Mouse (Mus musculus): ENCODE data around the gene Timm17b. TPM values are rescaled to one million over a fixed set of nuclear protein-coding genes. Genes with fewer than 3 reads are reported as not detected.

The Timm17b gene
- polyA plus RNA-seq, 1 experiment from 2014 or later: 171 TPM

Other genes starting within 250 kb of the Timm17b start
- gene Prickle3, start 242.1 kb upstream of the Timm17b start, polyA plus RNA-seq (2014; fragmentation: Nextera tagmentation; extraction: Ambion mirVana): 0.89 and 1.4 TPM in 2 replicates
- gene Plp2, start 228.0 kb upstream of the Timm17b start, polyA plus RNA-seq (2014; fragmentation: Nextera tagmentation; extraction: Ambion mirVana): 11.2 and 22.4 TPM in 2 replicates
- gene Magix, start 218.1 kb upstream of the Timm17b start, polyA plus RNA-seq (2014; fragmentation: Nextera tagmentation; extraction: Ambion mirVana): 0.16 TPM in 2 replicates
- 39.3 and 53.8 TPM in 2 replicates for gene Gpkow, start 202.2 kb upstream of the Timm17b start, polyA plus RNA-seq (2014; fragmentation: Nextera tagmentation; extraction: Ambion mirVana)
- 23.9 and 29.5 TPM in 2 replicates for gene Wdr45, start 185.0 kb upstream of the Timm17b start, polyA plus RNA-seq (2014; fragmentation: Nextera tagmentation; extraction: Ambion mirVana)
- not detected in 2 replicates for gene Gm45208, start 177.1 kb upstream of the Timm17b start, polyA plus RNA-seq (2014; fragmentation: Nextera tagmentation; extraction: Ambion mirVana)
- 126 and 144 TPM in 2 replicates for gene Praf2, start 170.9 kb upstream of the Timm17b start, polyA plus RNA-seq (2014; fragmentation: Nextera tagmentation; extraction: Ambion mirVana)
- gene Ccdc120, start 148.5 kb upstream of the Timm17b start, polyA plus RNA-seq (2014; fragmentation: Nextera tagmentation; extraction: Ambion mirVana): 72.2 and 73.0 TPM in 2 replicates
- 21.7 and 21.8 TPM in 2 replicates for gene Tfe3, start 136.8 kb upstream of the Timm17b start, polyA plus RNA-seq (2014; fragmentation: Nextera tagmentation; extraction: Ambion mirVana)
- gene Gripap1, start 109.6 kb upstream of the Timm17b start, polyA plus RNA-seq (2014; fragmentation: Nextera tagmentation; extraction: Ambion mirVana): 56.0 and 56.6 TPM in 2 replicates
- 1.7 and 2.3 TPM in 2 replicates for gene Kcnd1, start 77.1 kb upstream of the Timm17b start, polyA plus RNA-seq (2014; fragmentation: Nextera tagmentation; extraction: Ambion mirVana)
- gene Otud5, start 58.0 kb upstream of the Timm17b start, polyA plus RNA-seq (2014; fragmentation: Nextera tagmentation; extraction: Ambion mirVana): 32.3 and 38.0 TPM in 2 replicates
- gene Pim2, start 21.1 kb upstream of the Timm17b start, polyA plus RNA-seq (2014; fragmentation: Nextera tagmentation; extraction: Ambion mirVana): 13.9 and 18.8 TPM in 2 replicates
- gene Slc35a2, start 15.3 kb upstream of the Timm17b start, polyA plus RNA-seq (2014; fragmentation: Nextera tagmentation; extraction: Ambion mirVana): 17.4 and 24.6 TPM in 2 replicates
- gene Pqbp1, start 88 bp upstream of the Timm17b start, polyA plus RNA-seq (2014; fragmentation: Nextera tagmentation; extraction: Ambion mirVana): 181 and 219 TPM in 2 replicates
- gene Gm10491, start 8.5 kb downstream of the Timm17b start, polyA plus RNA-seq (2014; fragmentation: Nextera tagmentation; extraction: Ambion mirVana): not detected in 2 replicates
- gene Gm10490, start 10.2 kb downstream of the Timm17b start, polyA plus RNA-seq (2014; fragmentation: Nextera tagmentation; extraction: Ambion mirVana): not detected in 2 replicates
- gene Pcsk1n, start 20.5 kb downstream of the Timm17b start, polyA plus RNA-seq (2014; fragmentation: Nextera tagmentation; extraction: Ambion mirVana): 197 and 199 TPM in 2 replicates
- not detected in 2 replicates for gene Eras, start 29.2 kb downstream of the Timm17b start, polyA plus RNA-seq (2014; fragmentation: Nextera tagmentation; extraction: Ambion mirVana)
- gene Hdac6, start 48.5 kb downstream of the Timm17b start, polyA plus RNA-seq (2014; fragmentation: Nextera tagmentation; extraction: Ambion mirVana): 59.7 and 70.2 TPM in 2 replicates
- 0.11 TPM in 1 of 2 replicates, not detected in the other for gene Gata1, start 78.7 kb downstream of the Timm17b start, polyA plus RNA-seq (2014; fragmentation: Nextera tagmentation; extraction: Ambion mirVana)
- gene Glod5, start 119.1 kb downstream of the Timm17b start, polyA plus RNA-seq (2014; fragmentation: Nextera tagmentation; extraction: Ambion mirVana): not detected in 2 replicates
- 34.0 and 38.2 TPM in 2 replicates for gene Suv39h1, start 175.4 kb downstream of the Timm17b start, polyA plus RNA-seq (2014; fragmentation: Nextera tagmentation; extraction: Ambion mirVana)
- gene Was, start 191.1 kb downstream of the Timm17b start, polyA plus RNA-seq (2014; fragmentation: Nextera tagmentation; extraction: Ambion mirVana): 0.16 TPM in 1 of 2 replicates, not detected in the other
- gene Wdr13, start 233.5 kb downstream of the Timm17b start, polyA plus RNA-seq (2014; fragmentation: Nextera tagmentation; extraction: Ambion mirVana): 54.4 and 57.9 TPM in 2 replicates
- gene Rbm3, start 246.5 kb downstream of the Timm17b start, polyA plus RNA-seq (2014; fragmentation: Nextera tagmentation; extraction: Ambion mirVana): 386 and 395 TPM in 2 replicates

All from midbrain, embryonic 14.5 days (tissue).